Mouse (Mus musculus) intestine, postnatal 0 days (tissue): Measurements from ENCODE around the gene Olfr414. TPM values are rescaled to one million over a fixed set of nuclear protein-coding genes. Genes with fewer than 3 reads are reported as not detected.

Experiments
- ATAC-seq: fragments of 200-750 bp; cut with Nextera tagmentation; 2 replicates; pipeline ENCODE4 v1.8.0; 2017; ENCODE audit warnings: mild to moderate bottlenecking, moderate TSS enrichment, moderate library complexity
- H3K27ac ChIP-seq: fragments of 300-500 bp; sonication (generic); 2 replicates; pipeline ENCODE4 v1.5.1; 2014; ENCODE audit warnings: mild to moderate bottlenecking, low read depth, low read length, moderate library complexity
- H3K27me3 ChIP-seq: fragments of 300-500 bp; sonication (generic); replicated peaks from 2 replicates; pipeline ENCODE4 v1.6.1; 2014; ENCODE audit warnings: low read length, mixed read lengths; ENCODE audit not compliant: control insufficient read depth, insufficient read depth
- H3K36me3 ChIP-seq: fragments of 300-500 bp; sonication (generic); 2 replicates; pipeline ENCODE4 v1.6.1; 2014; ENCODE audit warnings: mild to moderate bottlenecking, moderate library complexity; ENCODE audit not compliant: control insufficient read depth, insufficient read depth
- H3K4me1 ChIP-seq: fragments of 300-500 bp; sonication (generic); replicated peaks from 2 replicates; pipeline ENCODE4 v1.6.1; 2014; ENCODE audit warnings: antibody characterized with exemption, low read length, mixed read lengths; ENCODE audit not compliant: control insufficient read depth, insufficient read depth
- H3K4me2 ChIP-seq: fragments of 300-500 bp; sonication (generic); replicated peaks from 2 replicates; pipeline ENCODE4 v1.6.1; 2014; ENCODE audit warnings: low read depth, mild to moderate bottlenecking, moderate library complexity
- H3K4me3 ChIP-seq: fragments of 300-500 bp; sonication (generic); 2 replicates; pipeline ENCODE4 v1.5.1; 2014; ENCODE audit warnings: low read depth, low read length
- H3K9ac ChIP-seq: fragments of 300-500 bp; sonication (generic); 2 replicates; pipeline ENCODE4 v1.6.1; 2014; ENCODE audit warnings: mild to moderate bottlenecking, low read depth, low read length
- H3K9me3 ChIP-seq: fragments of 300-500 bp; sonication (generic); 2 replicates; pipeline ENCODE4 v1.6.1; 2016; ENCODE audit warnings: mixed run types; ENCODE audit not compliant: control insufficient read depth
- CTCF ChIP-seq: sonication (generic); IDR thresholded peaks from 2 replicates; pipeline ENCODE4 v1.5.1; 2016; ENCODE audit warnings: low read depth, mild to moderate bottlenecking, control low read depth, antibody characterized with exemption, moderate library complexity
- WGBS: fragments of 180-500 bp; shearing (Covaris S2); extraction: QIAGEN DNeasy Blood & Tissue Kit; methylation state at CpG from one replicate; pipeline ENCODE4 v1.1.7; 2014; 5-methylcytosine and 5-hydroxymethylcytosine counted together
- polyA plus RNA-seq: library from polyadenylated mRNA; unstranded; fragments of >200 nt; fragmentation: Nextera tagmentation; extraction: Ambion mirVana; gene quantifications from 2 replicates; pipeline ENCODE4 v1.2.1, GENCODE M21; 2015

Gene Olfr414
- polyA plus RNA-seq: not detected in 2 replicates

DNA sequence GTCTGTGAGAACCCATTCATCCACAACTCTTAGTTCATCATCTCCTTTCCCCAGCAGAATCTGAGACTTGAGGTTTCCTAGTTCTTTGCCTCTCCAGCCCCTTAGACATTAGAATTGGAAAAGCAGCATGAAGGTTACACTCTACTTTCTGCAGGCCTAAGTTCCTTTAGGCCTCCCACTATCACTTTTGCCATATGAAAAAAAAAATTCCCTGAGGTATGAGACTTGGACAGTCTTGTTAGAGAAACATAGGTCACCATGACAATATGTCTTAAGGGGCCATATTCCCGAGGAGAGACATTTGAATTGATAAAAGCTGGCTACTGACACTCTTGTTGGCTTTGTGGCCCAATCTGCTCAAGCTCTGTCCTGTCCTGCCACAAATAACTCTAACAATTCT is at the start of gene Olfr414:
Gene Olfr414 (plus strand): TSS at position 301 of the 400 bp plus-strand sequence.
- Histone ChIP-seq H3K27me3 (no peaks in the 10 kb centered on the region), H3K9me3 (no peaks in the 10 kb centered on the region), H3K36me3 (no peaks in the 10 kb centered on the region), H3K27ac (no peak within 1 kb of the TSS), H3K9ac (no peak within 1 kb of the TSS), H3K4me3 (no peak within 1 kb of the TSS), H3K4me2 (no peak within 1 kb of the TSS), H3K4me1 (no peaks in the 10 kb centered on the region)
- ATAC-seq: no peak
- no peak for TF ChIP-seq CTCF
- WGBS: 59% methylated on average over 1 of the region's 1 CpGs

DNA sequence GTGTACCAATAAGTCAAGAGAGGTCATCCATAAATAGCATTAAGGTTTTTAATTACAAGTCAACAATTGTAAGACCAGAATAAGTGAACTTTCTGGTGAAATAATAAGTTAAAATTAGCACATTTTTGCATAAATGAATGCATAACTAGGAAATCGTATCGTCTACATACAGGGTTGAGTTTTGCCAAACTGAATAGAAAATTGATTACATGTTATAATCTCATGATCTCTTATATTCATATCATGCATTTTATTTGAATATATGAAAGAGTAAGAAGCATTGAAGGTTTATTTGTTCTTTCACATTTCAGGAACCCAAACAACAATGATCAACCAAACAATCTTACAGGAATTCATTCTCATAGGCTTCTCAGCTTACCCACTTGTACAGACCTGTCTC is 33.1 kb upstream of the Olfr414 start, which contains the start of gene Olfr248:
Gene Olfr248 (plus strand): TSS at position 301 of the 400 bp plus-strand sequence.
- no peak for TF ChIP-seq CTCF
- no peak for ATAC-seq
- no peaks in the 10 kb centered on the region for H3K36me3 ChIP-seq
- H3K4me1 ChIP-seq: no peaks in the 10 kb centered on the region
- H3K9ac ChIP-seq: no peak within 1 kb of the TSS
- no peaks in the 10 kb centered on the region for H3K9me3 ChIP-seq
- 89% methylated on average over 2 of the region's 2 CpGs for WGBS
- H3K4me2 ChIP-seq: no peak within 1 kb of the TSS
- H3K27ac ChIP-seq: no peak within 1 kb of the TSS
- no peak within 1 kb of the TSS for H3K4me3 ChIP-seq
- H3K27me3 ChIP-seq: no peaks in the 10 kb centered on the region

DNA sequence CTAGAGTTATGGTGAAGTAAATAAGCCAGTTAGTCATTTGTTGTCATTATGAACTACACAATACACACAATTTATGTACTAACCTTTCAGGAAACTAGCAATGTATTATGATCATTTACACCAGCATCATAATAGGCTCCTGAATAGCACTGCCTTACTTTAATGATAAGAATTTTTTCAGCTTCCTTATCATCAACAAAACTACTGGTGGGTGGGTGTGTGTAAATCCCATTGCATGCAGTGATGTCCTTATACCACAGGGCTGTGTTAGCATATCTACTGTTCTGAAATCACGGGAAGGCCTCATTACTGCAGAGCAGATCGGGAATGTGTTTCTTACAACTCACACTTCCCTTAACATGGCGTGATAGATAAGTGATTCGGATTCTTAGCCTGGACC is 905 bp upstream of the Olfr414 start:
- 87% methylated on average over 4 of the region's 4 CpGs for WGBS

DNA sequence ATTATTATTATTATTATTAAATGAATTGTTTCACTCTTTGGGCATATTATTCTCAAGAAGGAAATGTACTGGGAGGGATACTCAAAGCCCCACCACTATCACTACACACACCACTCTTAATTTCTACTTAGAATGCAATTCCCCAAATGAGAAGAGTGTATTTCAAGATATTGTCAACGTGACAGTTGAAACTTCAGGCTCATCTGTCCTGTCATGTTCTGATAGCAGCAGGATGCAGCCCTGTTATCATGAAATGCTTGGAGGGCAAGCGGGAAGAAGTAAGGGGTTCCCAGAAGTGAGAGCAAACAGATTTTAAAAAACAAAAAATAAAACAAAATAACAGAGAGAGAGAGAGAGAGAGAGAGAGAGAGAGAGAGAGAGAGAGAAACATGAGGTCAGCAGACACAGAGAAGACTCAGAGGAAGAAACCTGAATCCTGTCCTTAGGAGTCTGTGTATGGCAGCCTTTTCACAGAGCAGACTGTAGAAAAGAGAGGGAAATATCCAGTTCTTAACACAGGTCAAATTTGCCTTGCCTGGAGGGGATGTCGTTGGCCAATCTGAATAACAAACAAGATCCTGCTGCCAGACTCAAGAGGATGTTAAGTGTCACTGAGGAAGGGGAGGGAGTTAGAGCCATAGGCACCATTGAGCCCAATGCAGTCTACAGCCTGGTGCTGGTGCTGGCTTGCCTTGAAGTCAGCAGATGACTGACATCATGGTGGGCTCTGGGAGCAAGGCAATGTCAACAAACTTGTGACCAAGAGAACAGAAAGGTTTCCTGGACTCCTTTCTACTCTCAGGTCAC is 2.5 kb downstream of the Olfr414 start:
- 59% methylated on average over 3 of the region's 3 CpGs for whole genome bisulfite sequencing
- Histone ChIP-seq H3K4me2 (no peak overlapping the region), H3K9ac (no peak overlapping the region), H3K9me3 (no peaks in the 10 kb centered on the region), H3K36me3 (no peaks in the 10 kb centered on the region), H3K4me3 (no peak overlapping the region), H3K27ac (no peak overlapping the region), H3K4me1 (no peaks in the 10 kb centered on the region), H3K27me3 (no peaks in the 10 kb centered on the region; the same call in 1 of the 2 replicates)
- ATAC-seq: no peak
- no peak for TF ChIP-seq CTCF

More for the DNA sequence above, 905 bp upstream of the Olfr414 start:
- TF ChIP-seq CTCF: no peak
- Histone ChIP-seq H3K4me3 (no peak overlapping the region), H3K4me1 (no peaks in the 10 kb centered on the region), H3K36me3 (no peaks in the 10 kb centered on the region), H3K27me3 (no peaks in the 10 kb centered on the region), H3K27ac (no peak overlapping the region), H3K9ac (no peak overlapping the region), H3K9me3 (no peaks in the 10 kb centered on the region), H3K4me2 (no peak overlapping the region)
- no peak for ATAC-seq

DNA sequence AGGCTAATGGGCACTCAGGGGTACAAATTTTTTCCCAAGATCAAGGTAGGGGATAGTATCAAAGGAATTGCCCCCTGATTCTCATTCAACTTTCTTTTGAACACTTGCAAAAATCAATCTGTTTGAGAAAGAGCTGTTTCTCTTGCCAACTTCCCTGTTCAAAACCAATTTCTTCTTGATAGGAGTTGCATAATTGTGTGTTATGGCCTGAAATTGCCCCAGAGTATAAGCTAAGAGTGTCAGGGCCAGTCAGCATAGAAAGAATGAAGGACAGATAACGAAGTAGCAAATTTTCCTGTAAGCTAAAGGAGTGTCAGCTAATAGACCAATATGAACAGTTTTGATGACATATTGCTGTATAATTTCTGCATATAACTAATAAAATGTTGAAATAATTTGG is 3.5 kb downstream of the Olfr414 start:
- no peak overlapping the region for H3K4me3 ChIP-seq
- no peaks in the 10 kb centered on the region for H3K9me3 ChIP-seq
- no peak for ATAC-seq
- no peaks in the 10 kb centered on the region for H3K36me3 ChIP-seq
- TF ChIP-seq CTCF: no peak
- H3K9ac ChIP-seq: no peak overlapping the region
- no peak overlapping the region for H3K27ac ChIP-seq
- H3K4me2 ChIP-seq: no peak overlapping the region
- no peaks in the 10 kb centered on the region; the same call in 1 of the 2 replicates for H3K27me3 ChIP-seq
- H3K4me1 ChIP-seq: no peaks in the 10 kb centered on the region
- 50% methylated on average over 1 of the region's 1 CpGs for WGBS

DNA sequence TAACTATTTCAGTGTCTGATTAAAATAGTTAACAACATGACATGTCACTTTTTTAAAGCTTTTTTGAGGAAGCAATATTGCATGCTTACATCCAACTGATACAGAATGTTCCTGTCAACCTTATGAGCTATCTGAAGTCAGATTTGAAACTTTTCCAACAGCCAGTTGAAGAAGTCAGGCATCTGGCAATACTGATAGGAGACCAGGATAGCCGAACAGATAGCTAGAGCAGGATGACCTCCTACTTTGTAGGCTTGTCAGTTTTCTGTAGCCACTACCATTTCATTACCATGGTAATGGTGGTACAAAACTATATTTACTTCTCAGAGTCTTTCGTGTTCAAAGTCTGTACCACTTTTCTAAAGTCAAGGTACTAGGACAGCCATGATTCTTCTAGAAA is 4.5 kb downstream of the Olfr414 start:
- H3K27ac ChIP-seq: no peak overlapping the region
- no peak overlapping the region for H3K4me3 ChIP-seq
- TF ChIP-seq CTCF: no peak
- H3K4me1 ChIP-seq: no peaks in the 10 kb centered on the region
- no peak overlapping the region for H3K4me2 ChIP-seq
- H3K36me3 ChIP-seq: no peaks in the 10 kb centered on the region
- WGBS: 85% methylated on average over 2 of the region's 2 CpGs
- ATAC-seq: no peak
- no peak overlapping the region for H3K9ac ChIP-seq
- no peaks in the 10 kb centered on the region; the same call in 1 of the 2 replicates for H3K27me3 ChIP-seq
- H3K9me3 ChIP-seq: no peaks in the 10 kb centered on the region
